Mouse (Mus musculus) heart, postnatal 0 days (tissue): Measurements from ENCODE around the gene Rab25. TPM values are rescaled to one million over a fixed set of nuclear protein-coding genes. Genes with fewer than 3 reads are reported as not detected.
"Not testable (repeated sequence)": the region's sequence is repeated elsewhere in the genome, so short reads cannot be mapped to it uniquely, and the experiment has no call there.

ENCODE experiments used
- ATAC-seq: fragments of 200-750 bp; cut with Nextera tagmentation; 2 replicates; pipeline ENCODE4 v1.8.0; 2017; ENCODE audit warnings: low read depth, moderate number of reproducible peaks, moderate library complexity; ENCODE audit not compliant: insufficient read depth
- DNase-seq: peaks from one replicate; pipeline ENCODE4 v3.0.0-alpha.2; 2016; ENCODE audit warnings: low spot score
- H3K27ac ChIP-seq: fragments of 300-500 bp; sonication (generic); 2 replicates; pipeline ENCODE4 v1.5.1; 2014; ENCODE audit warnings: low read depth, mild to moderate bottlenecking
- H3K27me3 ChIP-seq: fragments of 300-500 bp; sonication (generic); 2 replicates; pipeline ENCODE4 v1.6.1; 2014; ENCODE audit warnings: low read length, mixed read lengths; ENCODE audit not compliant: control insufficient read depth, insufficient read depth
- H3K36me3 ChIP-seq: fragments of 300-500 bp; sonication (generic); replicated peaks from 2 replicates; pipeline ENCODE4 v1.6.1; 2014; ENCODE audit warnings: low read length, mixed read lengths; ENCODE audit not compliant: control insufficient read depth, insufficient read depth
- H3K4me1 ChIP-seq: fragments of 300-500 bp; sonication (generic); 2 replicates; pipeline ENCODE4 v1.6.1; 2014; ENCODE audit warnings: antibody characterized with exemption; ENCODE audit not compliant: control insufficient read depth, insufficient read depth
- H3K4me2 ChIP-seq: fragments of 300-500 bp; sonication (generic); 2 replicates; pipeline ENCODE4 v1.6.1; 2014; ENCODE audit warnings: low read depth, mild to moderate bottlenecking, low read length, moderate library complexity
- H3K4me3 ChIP-seq: fragments of 300-500 bp; sonication (generic); 2 replicates; pipeline ENCODE4 v1.5.1; 2014; ENCODE audit warnings: low read depth, low read length
- H3K9ac ChIP-seq: fragments of 300-500 bp; sonication (generic); replicated peaks from 2 replicates; pipeline ENCODE4 v1.6.1; 2014; ENCODE audit warnings: low read depth, low read length, mixed read lengths
- H3K9me3 ChIP-seq: fragments of 300-500 bp; sonication (generic); replicated peaks from 2 replicates; pipeline ENCODE4 v1.6.1; 2016; ENCODE audit warnings: low read length; ENCODE audit not compliant: control insufficient read depth
- CTCF ChIP-seq: IDR thresholded peaks from 2 replicates; pipeline ENCODE4 v1.5.1; 2016; ENCODE audit warnings: antibody characterized with exemption, control low read depth, low read depth
- EP300 ChIP-seq: IDR thresholded peaks from 2 replicates; pipeline ENCODE4 v1.6.1; 2016; ENCODE audit warnings: antibody characterized with exemption, low read depth
- WGBS: fragments of 180-500 bp; shearing (Covaris S2); extraction: QIAGEN DNeasy Blood & Tissue Kit; methylation state at CpG from one replicate; pipeline ENCODE4 v1.1.7; 2014; 5-methylcytosine and 5-hydroxymethylcytosine counted together
- polyA plus RNA-seq: library from polyadenylated mRNA; unstranded; fragments of >200 nt; fragmentation: Nextera tagmentation; extraction: Ambion mirVana; gene quantifications from 2 replicates; pipeline ENCODE4 v1.2.1, GENCODE M21; 2015
- total RNA-seq: library from RNA; depleted of rRNA; stranded (reverse); fragments of >200 nt; gene quantifications from 2 replicates; pipeline ENCODE4 v1.2.3, GENCODE M21; 2014; ENCODE audit warnings: low replicate concordance

The Rab25 gene
- total and polyA plus RNA-seq, 2 experiments from 2014 or later = 2.5 TPM; not detected in 1

DNA sequence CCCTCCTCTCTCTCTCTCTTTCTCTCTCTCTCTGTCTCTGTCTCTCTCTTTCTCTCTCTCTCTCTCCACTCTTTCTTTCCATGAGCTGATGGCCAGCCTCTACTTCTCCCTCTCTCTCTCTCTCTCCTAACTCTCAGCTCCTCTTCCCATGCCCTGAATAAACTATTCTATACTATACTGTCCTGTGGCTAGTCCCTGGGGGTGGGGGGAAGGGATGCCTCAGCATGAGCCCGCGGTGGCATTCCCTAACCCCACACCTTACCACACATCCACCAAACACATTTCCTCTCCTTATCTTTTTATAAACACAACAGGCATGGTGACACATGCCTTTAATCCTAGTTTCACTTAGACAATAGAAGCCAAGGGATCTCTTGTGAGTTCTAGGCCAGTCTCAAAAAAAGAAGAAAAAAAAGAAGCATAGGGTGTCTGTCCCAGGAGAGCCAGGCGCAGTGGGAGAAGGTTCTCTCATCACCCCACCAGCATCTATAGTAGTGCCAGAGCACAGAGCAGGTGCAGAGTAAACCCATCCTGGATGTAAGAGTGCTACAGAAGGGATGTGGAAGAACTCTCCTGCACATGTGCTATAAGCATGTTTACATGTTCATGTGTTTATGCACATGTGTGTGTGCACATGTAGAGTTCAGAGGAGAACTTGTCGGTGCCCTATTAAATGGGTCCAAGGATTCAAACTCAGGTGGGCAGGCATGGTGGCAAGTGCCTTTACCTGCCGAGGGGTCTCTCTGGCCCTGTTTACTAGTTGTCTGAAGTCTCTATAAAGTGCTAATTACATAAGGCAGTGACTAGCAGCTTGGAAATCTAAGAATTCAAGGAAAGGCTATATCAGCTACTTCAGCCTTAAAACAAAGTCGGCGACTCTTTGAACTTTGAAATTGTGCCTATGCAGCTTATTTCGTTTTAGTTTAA lies 30.7 kb upstream of the Rab25 start:
- no peak for TF ChIP-seq EP300
- H3K4me3 ChIP-seq = peak overlapping the region; percentile 79
- peak overlapping the region; percentile 80 for H3K4me2 ChIP-seq
- no peak overlapping the region for H3K27ac ChIP-seq
- 41% methylated on average over 8 of the region's 8 CpGs for WGBS
- ATAC-seq (no peak), DNase-seq (no peak)
- H3K4me1 ChIP-seq = peaks cover 7% of the 10 kb centered on the region; the same call in 1 of the 2 replicates
- H3K27me3 ChIP-seq = no peaks in the 10 kb centered on the region
- peak overlapping the region; percentile 70; the same call in 1 of the 2 replicates for H3K9ac ChIP-seq
- no peaks in the 10 kb centered on the region for H3K9me3 ChIP-seq
- H3K36me3 ChIP-seq = peaks cover 25% of the 10 kb centered on the region

DNA sequence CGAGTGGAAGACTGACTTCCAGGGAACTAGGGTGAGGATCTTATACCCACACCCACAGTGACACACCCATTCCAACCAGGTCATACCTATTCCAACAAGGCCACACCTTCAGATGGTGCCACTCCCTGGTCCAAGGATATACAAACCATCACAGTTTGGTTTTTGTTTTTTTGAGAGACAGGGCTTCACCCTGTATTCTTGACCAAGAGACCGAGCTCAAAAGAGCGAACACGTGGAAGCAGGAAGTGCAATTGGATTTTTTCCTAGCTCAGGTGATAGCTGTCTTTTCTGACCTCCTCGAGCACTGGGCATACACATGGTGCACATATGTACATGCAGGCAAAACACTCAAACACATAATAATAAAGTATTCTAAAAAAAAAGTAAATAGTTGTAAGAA lies 29.7 kb upstream of the Rab25 start:
- peaks cover 15% of the 10 kb centered on the region for H3K36me3 ChIP-seq
- not testable (repeated sequence) for H3K4me2 ChIP-seq, H3K4me1 ChIP-seq, H3K9ac ChIP-seq, H3K27ac ChIP-seq, H3K9me3 ChIP-seq, H3K27me3 ChIP-seq, H3K4me3 ChIP-seq, ATAC-seq, DNase-seq
- WGBS = 69% methylated on average over 5 of the region's 5 CpGs

DNA sequence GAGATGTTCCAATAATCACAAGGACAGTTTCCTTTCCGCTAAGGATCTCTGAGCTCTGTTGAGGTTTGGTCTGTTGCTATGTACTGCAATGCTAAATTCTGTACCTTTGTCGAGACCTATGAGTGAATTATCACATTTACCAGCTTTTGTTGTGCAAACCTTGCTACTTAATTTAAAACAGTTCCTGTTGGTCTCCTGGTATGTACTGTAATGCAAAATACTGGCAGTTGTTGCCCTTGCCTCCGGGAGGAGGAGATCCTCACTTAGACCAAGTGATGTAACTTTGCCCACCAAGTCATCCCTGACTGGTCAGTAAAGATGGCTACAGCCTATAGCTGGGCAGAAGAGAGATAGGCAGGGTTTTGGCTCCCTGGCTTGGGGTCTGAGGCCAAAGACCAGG lies 27.4 kb upstream of the Rab25 start, which contains the start of gene Ssr2:
Gene Ssr2 (plus strand): TSS at position 337 of the 400 bp plus-strand sequence.
- H3K27me3 ChIP-seq = no peaks in the 10 kb centered on the region
- peaks cover 6% of the 10 kb centered on the region; the same call in 1 of the 2 replicates for H3K4me1 ChIP-seq
- no peak within 1 kb of the TSS for H3K9ac ChIP-seq
- H3K27ac ChIP-seq = no peak within 1 kb of the TSS
- H3K36me3 ChIP-seq = no peaks in the 10 kb centered on the region
- DNase-seq (no peak), ATAC-seq (no peak)
- 76% methylated on average over 3 of the region's 3 CpGs for WGBS
- no peaks in the 10 kb centered on the region for H3K9me3 ChIP-seq
- H3K4me3 ChIP-seq = no peak within 1 kb of the TSS
- no peak within 1 kb of the TSS for H3K4me2 ChIP-seq
- TF ChIP-seq EP300 = no peak
- no peak for TF ChIP-seq CTCF

DNA sequence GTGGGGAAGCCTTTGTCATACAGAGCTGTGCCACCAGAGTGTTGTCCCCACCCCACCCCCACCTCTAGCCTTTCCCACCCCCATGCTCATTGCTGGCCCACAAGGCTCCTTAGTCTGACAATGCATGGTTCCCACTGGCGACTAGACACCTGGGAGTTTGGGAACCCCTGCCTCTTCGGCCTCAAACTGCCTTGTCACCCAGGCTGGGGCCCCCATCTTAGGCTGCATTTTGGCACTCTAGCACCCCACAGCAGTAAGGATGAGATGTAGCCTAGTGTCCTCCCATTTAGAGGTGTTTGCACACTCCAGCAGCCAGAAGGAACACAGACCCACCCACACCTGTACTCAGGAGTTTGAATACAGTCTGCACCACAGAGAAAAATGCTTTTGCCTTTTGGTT lies 25.7 kb upstream of the Rab25 start:
- no peak overlapping the region for H3K4me2 ChIP-seq
- H3K27me3 ChIP-seq = no peaks in the 10 kb centered on the region
- no peak overlapping the region for H3K27ac ChIP-seq
- ATAC-seq = no peak
- no peaks in the 10 kb centered on the region for H3K9me3 ChIP-seq
- no peaks in the 10 kb centered on the region for H3K4me1 ChIP-seq
- 70% methylated on average over 2 of the region's 2 CpGs for whole genome bisulfite sequencing
- TF ChIP-seq EP300 = no peak
- no peak for TF ChIP-seq CTCF
- peaks cover 10% of the 10 kb centered on the region for H3K36me3 ChIP-seq
- no peak overlapping the region for H3K4me3 ChIP-seq
- H3K9ac ChIP-seq = no peak overlapping the region
- DNase-seq = no peak

DNA sequence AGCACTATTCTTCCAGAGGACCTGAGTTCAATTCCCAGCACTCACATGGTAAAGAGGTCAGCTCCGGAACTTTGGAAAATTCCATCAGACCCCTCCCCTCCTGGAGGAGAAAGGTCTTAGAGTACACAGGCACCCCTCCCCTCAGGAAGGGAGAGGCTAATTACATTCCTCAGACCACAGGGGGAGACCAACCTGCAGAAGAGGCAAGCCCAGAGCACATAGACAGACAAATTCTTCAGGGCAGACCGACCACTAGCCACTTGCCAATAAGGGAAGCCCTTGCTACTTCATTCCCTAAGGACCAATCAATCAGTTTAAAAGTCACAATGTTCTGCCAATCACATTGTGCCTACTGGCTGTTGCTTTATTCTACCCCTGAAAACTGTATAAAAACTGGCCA lies 24.7 kb upstream of the Rab25 start:
- peaks cover 19% of the 10 kb centered on the region for H3K36me3 ChIP-seq
- no peaks in the 10 kb centered on the region for H3K27me3 ChIP-seq
- H3K27ac ChIP-seq = no peak overlapping the region
- H3K4me1 ChIP-seq = no peaks in the 10 kb centered on the region
- no peak overlapping the region for H3K4me3 ChIP-seq
- TF ChIP-seq EP300 (no peak), CTCF (no peak)
- ATAC-seq = no peak
- H3K9me3 ChIP-seq = no peaks in the 10 kb centered on the region
- H3K4me2 ChIP-seq = no peak overlapping the region
- no peak overlapping the region for H3K9ac ChIP-seq
- no peak for DNase-seq
- 66% methylated on average over 2 of the region's 2 CpGs for WGBS
